In the genomic region with DNA sequence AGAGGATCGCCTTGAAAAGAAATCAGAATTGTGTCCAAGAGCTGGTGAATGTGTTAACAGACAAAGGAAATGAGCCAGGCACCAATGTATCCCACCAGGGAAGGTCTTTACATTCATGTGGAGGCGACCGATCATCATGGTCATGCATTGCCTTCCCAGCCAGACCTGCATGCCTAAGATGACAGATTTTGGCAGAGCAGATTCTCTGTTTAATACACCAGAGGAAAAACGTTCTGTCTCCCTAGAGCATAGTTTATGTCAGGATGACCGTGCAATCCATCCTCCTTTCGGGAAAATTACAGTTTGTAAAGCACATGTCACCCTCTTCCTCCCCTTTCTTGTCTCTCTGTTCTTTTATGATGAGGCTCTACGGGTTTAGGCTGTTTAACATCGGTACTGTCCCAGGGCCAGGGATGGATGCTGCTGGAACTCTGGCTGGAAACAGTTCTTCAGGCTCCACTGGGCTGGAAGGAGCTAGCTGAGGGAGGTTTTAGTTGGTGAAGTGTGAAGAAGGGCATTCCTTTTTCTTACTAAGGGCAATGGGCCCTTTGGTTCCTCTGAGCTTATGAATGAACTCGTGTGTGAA, we compare ENCODE assay signal across 26 mouse cellular contexts. TPM values are rescaled to one million over a fixed set of nuclear protein-coding genes. Genes with fewer than 3 reads are reported as not detected.
DNase-seq lines count a peak whose midpoint lies in the region; ATAC-seq and TF ChIP-seq lines count a peak whose summit lies in the region.
"Had no signal": no experiment of that assay in that cellular context is flagged by ENCODE, and none has a peak within 500 bp of the region (broad histone marks: within the 10 kb centered on the region; RNA-seq: fewer than 3 reads in every experiment).

No protein-coding gene starts in this region.

- intact Hi-C loops in heart, postnatal 25 days (cut with DNase I) = no loop called here

- TF ChIP-seq CTCF in small intestine, adult 2 months (IDR thresholded peaks at IDR 0.05; ENCODE audit: extremely low read depth, insufficient read length, insufficient replicate concordance, low read depth, low read length) = no peak

- 56% methylated on average over 9 of the region's 9 CpGs for WGBS in kidney, embryonic 16.5 days
- 40% methylated on average over 9 of the region's 9 CpGs for WGBS in intestine, embryonic 14.5 days
- WGBS in small intestine, adult 2 months = 80% methylated on average over 9 of the region's 9 CpGs
- 91% methylated on average over 9 of the region's 9 CpGs for WGBS in forebrain, embryonic 10.5 days

- H3K4me1 ChIP-seq in kidney, embryonic 16.5 days (ENCODE audit: insufficient read depth, low read length) = peaks cover 10% of the 10 kb centered on the region; the same call in 1 of the 2 replicates
- peaks cover 20% of the 10 kb centered on the region for H3K4me1 ChIP-seq in intestine, embryonic 14.5 days (replicated peaks; ENCODE audit: control insufficient read depth, insufficient read depth, low read length)
- peaks cover 2% of the 10 kb centered on the region; the same call in 1 of the 2 replicates for H3K4me1 ChIP-seq in small intestine, adult 2 months (ENCODE audit: control insufficient read depth, insufficient read depth, insufficient read length, low read length)
- H3K4me1 ChIP-seq in forebrain, embryonic 10.5 days = peaks cover 7% of the 10 kb centered on the region
- H3K4me1 ChIP-seq: limb, embryonic 13.5 days had no signal

- no peak overlapping the region for H3K4me2 ChIP-seq in kidney, embryonic 16.5 days (replicated peaks; ENCODE audit: low read depth, low read length)
- peak overlapping the region; percentile 30; the same call in 1 of the 2 replicates for H3K4me2 ChIP-seq in intestine, embryonic 14.5 days (ENCODE audit: low read length)
- H3K4me2 ChIP-seq: hindbrain, embryonic 14.5 days; limb, embryonic 13.5 days; liver, embryonic 11.5 days; lung, embryonic 15.5 days; midbrain, embryonic 11.5 days had no signal

- H3K9me3 ChIP-seq in kidney, embryonic 16.5 days (ENCODE audit: low read length) = no peaks in the 10 kb centered on the region
- H3K9me3 ChIP-seq in intestine, embryonic 14.5 days (ENCODE audit: control insufficient read depth, low read length) = no peaks in the 10 kb centered on the region
- H3K9me3 ChIP-seq in forebrain, embryonic 10.5 days = no peaks in the 10 kb centered on the region
- H3K9me3 ChIP-seq: heart, embryonic 10.5 days; limb, embryonic 13.5 days; lung, embryonic 15.5 days had no signal

- TF ChIP-seq POLR2A in small intestine, adult 2 months (IDR thresholded peaks at IDR 0.05; ENCODE audit: low read depth, low read length) = no peak

- H3K4me3 ChIP-seq in kidney, embryonic 16.5 days (ENCODE audit: low read length) = no peak overlapping the region
- H3K4me3 ChIP-seq in intestine, embryonic 14.5 days (ENCODE audit: low read depth, low read length) = no peak overlapping the region
- H3K4me3 ChIP-seq in small intestine, adult 2 months (ENCODE audit: low read depth, low read length) = no peak overlapping the region
- H3K4me3 ChIP-seq in forebrain, embryonic 10.5 days = no peak overlapping the region
- H3K4me3 ChIP-seq: heart, embryonic 10.5 days; layer of hippocampus, adult 2 months; limb, embryonic 13.5 days; lung, embryonic 15.5 days had no signal

- H3K27me3 ChIP-seq in kidney, embryonic 16.5 days (ENCODE audit: insufficient read depth, low read length) = no peaks in the 10 kb centered on the region
- no peaks in the 10 kb centered on the region for H3K27me3 ChIP-seq in intestine, embryonic 14.5 days (replicated peaks; ENCODE audit: control insufficient read depth, insufficient read depth, low read length)
- no peaks in the 10 kb centered on the region for H3K27me3 ChIP-seq in small intestine, adult 2 months (ENCODE audit: control insufficient read depth, insufficient read depth, low read length)
- H3K27me3 ChIP-seq in forebrain, embryonic 10.5 days (ENCODE audit: poor library complexity, severe bottlenecking) = no peaks in the 10 kb centered on the region
- H3K27me3 ChIP-seq: limb, embryonic 13.5 days; lung, embryonic 15.5 days had no signal

- peak overlapping the region; percentile 53 for H3K27ac ChIP-seq in kidney, embryonic 16.5 days (ENCODE audit: low read length)
- peak overlapping the region; percentile 77 for H3K27ac ChIP-seq in intestine, embryonic 14.5 days (ENCODE audit: low read depth)
- peak overlapping the region; percentile 43; the same call in 1 of the 2 replicates for H3K27ac ChIP-seq in small intestine, adult 2 months (ENCODE audit: insufficient read depth, low read depth, low read length)
- H3K27ac ChIP-seq in forebrain, embryonic 10.5 days = no peak overlapping the region
- H3K27ac ChIP-seq: heart, embryonic 10.5 days; hindbrain, embryonic 14.5 days; layer of hippocampus, adult 2 months; limb, embryonic 13.5 days; lung, embryonic 15.5 days had no signal

- DNase-seq in kidney, postnatal 25 days = no peak
- DNase-seq in intestine, embryonic 14.5 days (ENCODE audit: low spot score) = peak; percentile 56
- DNase-seq in forebrain, embryonic 10.5 days (ENCODE audit: extremely low spot score, low spot score) = no peak
- no peak for DNase-seq in frontal cortex, postnatal 10 days (ENCODE audit: low spot score in 2 of 2)
- DNase-seq in heart, postnatal 25 days (ENCODE audit: low spot score) = no peak
- DNase-seq: adrenal gland, postnatal 10 days; B cell, adult 2 months; cerebellum, adult 11 months; cerebellum, adult 9-10 months; cerebellum, postnatal 36 days; gastrocnemius, postnatal 10 days; heart, postnatal 4 days; lung, postnatal 36 days; thymus, postnatal 14 days had no signal

- ATAC-seq in kidney, embryonic 16.5 days (ENCODE audit: low FRiP score, low TSS enrichment) = peak; percentile 74; the same call in 1 of the 2 replicates
- ATAC-seq in intestine, embryonic 14.5 days (replicated peaks; ENCODE audit: low FRiP score, low TSS enrichment, low read depth) = peak; percentile 87
- ATAC-seq: forebrain, embryonic 16.5 days; inflammation-experienced regulatory T-cells, adult 6 months; midbrain, embryonic 16.5 days had no signal

- no peak overlapping the region for H3K9ac ChIP-seq in kidney, embryonic 16.5 days (replicated peaks; ENCODE audit: low read length)
- no peak overlapping the region for H3K9ac ChIP-seq in intestine, embryonic 14.5 days (ENCODE audit: low read length)
- H3K9ac ChIP-seq: hindbrain, embryonic 14.5 days; limb, embryonic 13.5 days; lung, embryonic 15.5 days had no signal

- 0 out of 2 replicates have a peak, but pooled peaks cover 7% of the 10 kb centered on the region for H3K36me3 ChIP-seq in kidney, embryonic 16.5 days (ENCODE audit: insufficient read depth, low read length)
- peaks cover 18% of the 10 kb centered on the region for H3K36me3 ChIP-seq in intestine, embryonic 14.5 days (ENCODE audit: control insufficient read depth, insufficient read depth, low read length)
- peaks cover 18% of the 10 kb centered on the region for H3K36me3 ChIP-seq in small intestine, adult 2 months (ENCODE audit: control insufficient read depth, insufficient read depth, low read length)
- H3K36me3 ChIP-seq in forebrain, embryonic 10.5 days (replicated peaks) = no peaks in the 10 kb centered on the region

RNA-seq across cellular contexts. Expression of gene Sec24d, which starts 45.3 kb away (rescaled TPM):
- polyA plus RNA-seq in kidney, embryonic 16.5 days (2015; fragmentation: Nextera tagmentation; extraction: Ambion mirVana) = 70.1 and 75.4 TPM in 2 replicates
- polyA plus RNA-seq in intestine, embryonic 14.5 days (2014; fragmentation: Nextera tagmentation; extraction: Ambion mirVana) = 88.0 and 98.2 TPM in 2 replicates
- polyA plus RNA-seq in small intestine, adult 2 months (2012; rRNA removed) = 129 and 227 TPM in 2 replicates
- 16.9 and 18.0 TPM in 2 replicates for polyA plus RNA-seq in forebrain, embryonic 10.5 days (2016; fragmentation: Nextera tagmentation; extraction: Ambion mirVana)
- total RNA-seq in heart, postnatal 25 days (2021) = 10 to 100 TPM; 41.4 to 41.8 TPM
